Mouse (Mus musculus) G1E (cell line): ENCODE data around the gene Gpx1.

Experiments
- GATA2 ChIP-seq: IDR thresholded peaks from 2 replicates; pipeline ENCODE4 v1.6.1; 2012; ENCODE audit warnings: low read depth, low read length, inconsistent platforms, borderline replicate concordance
- TAL1 ChIP-seq: conservative IDR thresholded peaks from 2 replicates; pipeline ENCODE4 v1.6.1; 2012; ENCODE audit warnings: low read depth, low read length, inconsistent platforms, mixed read lengths

GRCm38 (mm10) chr9:108344471-108344870 is 5.8 kb downstream of the Gpx1 start:
- TF ChIP-seq GATA2, result no peak
- no peak for TF ChIP-seq TAL1
